Mouse (Mus musculus) liver, postnatal 0 days (tissue): Measurements from ENCODE around the gene Atp2c2.

Experiments
- CTCF ChIP-seq: sonication (generic); IDR thresholded peaks from 2 replicates; pipeline ENCODE4 v1.5.1; 2016; ENCODE audit warnings: antibody characterized with exemption, low read depth
- EP300 ChIP-seq: IDR thresholded peaks from 2 replicates; pipeline ENCODE4 v1.6.1; 2016; ENCODE audit warnings: antibody characterized with exemption, low read depth, mild to moderate bottlenecking

DNA sequence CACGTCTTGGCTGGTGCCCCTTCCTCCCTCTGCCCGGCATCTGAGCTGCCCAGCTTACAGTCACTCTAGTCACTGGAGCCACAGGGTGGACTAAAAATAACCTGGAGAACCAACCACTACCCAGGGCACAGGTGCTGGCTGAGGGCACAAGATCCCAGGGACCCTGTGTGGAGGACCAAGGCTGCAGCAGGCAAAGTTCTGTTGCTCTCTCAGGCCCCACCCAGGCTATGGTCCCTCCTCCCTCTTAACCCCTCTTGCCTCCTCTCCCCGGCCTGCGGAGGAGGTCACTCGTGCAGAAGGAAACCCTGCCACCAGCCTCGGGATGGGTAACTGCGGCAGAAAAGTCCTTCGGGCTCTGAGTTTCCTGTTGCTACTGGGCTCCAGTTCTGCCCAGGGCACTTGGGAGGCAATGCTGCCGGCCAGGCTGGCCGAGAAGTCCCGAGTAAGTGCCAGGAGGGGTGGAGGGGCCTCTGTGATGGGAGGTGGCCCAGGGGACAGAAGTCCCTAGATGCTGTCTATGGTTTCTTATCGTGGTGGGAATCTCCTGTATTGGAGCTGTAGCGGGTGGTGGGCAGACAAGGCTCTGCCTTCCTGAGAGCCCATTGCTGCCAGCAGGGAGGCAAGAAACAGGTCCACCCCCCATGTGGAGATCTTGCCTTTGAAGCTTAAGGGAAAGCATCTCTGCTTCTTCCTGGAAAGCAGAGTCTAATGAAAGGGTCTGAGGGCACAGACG, 33.4 kb upstream of the Atp2c2 start, which contains the start of gene Wfdc1:
- TF ChIP-seq CTCF (no peak), EP300 (no peak)
